Mouse (Mus musculus): ENCODE data around the gene Raf1. TPM values are rescaled to one million over a fixed set of nuclear protein-coding genes. Genes with fewer than 3 reads are reported as not detected.
A peak's percentile ranks its signal among the peaks of the same experiment; 100 is the strongest.

Gene Raf1
- polyA plus RNA-seq, 1 experiment from 2014 or later, result 161 TPM

- Histone ChIP-seq H3K4me2 (replicated peaks) (peak within 1 kb of the TSS; percentile 55), H3K27ac (replicated peaks) (peak within 1 kb of the TSS; percentile 88), H3K4me1 (peaks cover 10% of the 10 kb centered on the region), H3K4me3 (peak within 1 kb of the TSS; percentile 88), H3K27me3 (no peaks in the 10 kb centered on the region), H3K9ac (replicated peaks) (peak within 1 kb of the TSS; percentile 85), H3K36me3 (0 out of 2 replicates have a peak, but pooled peaks cover 5% of the 10 kb centered on the region), H3K9me3 (no peaks in the 10 kb centered on the region)
- WGBS, result under 1% methylated on average over 61 of the region's 61 CpGs
- peak; percentile 95 for ATAC-seq (replicated peaks)
These were observed 74.5 kb downstream of the Raf1 start, which contains the start of gene Mkrn2 for GRCm38 (mm10) chr6:115601715-115602523. Gene Mkrn2, plus strand, starts transcription at chr6:115601902.

- 0 out of 2 replicates have a peak, but pooled peaks cover 5% of the 10 kb centered on the region for H3K36me3 ChIP-seq
- no peaks in the 10 kb centered on the region for H3K9me3 ChIP-seq
- H3K27me3 ChIP-seq, result no peaks in the 10 kb centered on the region
- peak overlapping the region; percentile 55 for H3K4me2 ChIP-seq (replicated peaks)
- peak overlapping the region; percentile 88 for H3K4me3 ChIP-seq
- peak overlapping the region; percentile 15; the same call in 1 of the 2 replicates for H3K27ac ChIP-seq (replicated peaks)
- H3K4me1 ChIP-seq, result peaks cover 10% of the 10 kb centered on the region
- WGBS, result 63% methylated on average over 4 of the region's 4 CpGs
- no peak; the same call in 1 of the 2 replicates for ATAC-seq (replicated peaks)
- peak overlapping the region; percentile 85 for H3K9ac ChIP-seq (replicated peaks)
These were observed 75.1 kb downstream of the Raf1 start for GRCm38 (mm10) chr6:115601322-115601714.

- WGBS, result 76% methylated on average over 3 of the region's 3 CpGs
- ATAC-seq (replicated peaks), result no peak
- Histone ChIP-seq H3K4me1 (no peaks in the 10 kb centered on the region), H3K4me2 (replicated peaks) (no peak overlapping the region), H3K36me3 (no peaks in the 10 kb centered on the region), H3K27ac (replicated peaks) (no peak overlapping the region), H3K9me3 (no peaks in the 10 kb centered on the region), H3K27me3 (no peaks in the 10 kb centered on the region), H3K9ac (replicated peaks) (no peak overlapping the region), H3K4me3 (no peak overlapping the region)
These were observed 80.8 kb downstream of the Raf1 start for GRCm38 (mm10) chr6:115595667-115596066.

- no peaks in the 10 kb centered on the region for H3K27me3 ChIP-seq
- H3K4me1 ChIP-seq, result no peaks in the 10 kb centered on the region
- ATAC-seq (replicated peaks), result no peak
These were observed 82.0 kb downstream of the Raf1 start for GRCm38 (mm10) chr6:115594463-115594862.

GRCm38 (mm10) chr6:115593252-115593651 is 83.2 kb downstream of the Raf1 start:
- no peak overlapping the region for H3K9ac ChIP-seq (replicated peaks)
- no peak overlapping the region for H3K27ac ChIP-seq (replicated peaks)
- WGBS, result 89% methylated on average over 4 of the region's 4 CpGs
- H3K4me1 ChIP-seq, result no peaks in the 10 kb centered on the region
- ATAC-seq (replicated peaks), result no peak
- no peaks in the 10 kb centered on the region for H3K9me3 ChIP-seq
- no peak overlapping the region for H3K4me3 ChIP-seq
- no peaks in the 10 kb centered on the region for H3K36me3 ChIP-seq
- H3K4me2 ChIP-seq (replicated peaks), result no peak overlapping the region
- H3K27me3 ChIP-seq, result no peaks in the 10 kb centered on the region

More at GRCm38 (mm10) chr6:115594463-115594862, 82.0 kb downstream of the Raf1 start:
- H3K4me2 ChIP-seq (replicated peaks), result no peak overlapping the region
- H3K4me3 ChIP-seq, result no peak overlapping the region
- WGBS, result 80% methylated on average over 3 of the region's 3 CpGs
- H3K36me3 ChIP-seq, result no peaks in the 10 kb centered on the region
- no peak overlapping the region for H3K27ac ChIP-seq (replicated peaks)
- H3K9me3 ChIP-seq, result no peaks in the 10 kb centered on the region
- H3K9ac ChIP-seq (replicated peaks), result no peak overlapping the region

GRCm38 (mm10) chr6:115592458-115592857 is 84.0 kb downstream of the Raf1 start, which contains the start of gene Mkrn2os:
Gene Mkrn2os, minus strand, starts transcription at chr6:115592576.
- Histone ChIP-seq H3K4me3 (no peak within 1 kb of the TSS), H3K36me3 (no peaks in the 10 kb centered on the region), H3K4me2 (replicated peaks) (no peak within 1 kb of the TSS), H3K9me3 (no peaks in the 10 kb centered on the region), H3K4me1 (no peaks in the 10 kb centered on the region), H3K27ac (replicated peaks) (no peak within 1 kb of the TSS), H3K9ac (replicated peaks) (no peak within 1 kb of the TSS), H3K27me3 (no peaks in the 10 kb centered on the region)
- 70% methylated on average over 5 of the region's 5 CpGs for WGBS
- no peak for ATAC-seq (replicated peaks)

- Histone ChIP-seq H3K36me3 (no peaks in the 10 kb centered on the region), H3K9ac (replicated peaks) (no peak overlapping the region), H3K4me3 (no peak overlapping the region), H3K4me1 (no peaks in the 10 kb centered on the region), H3K9me3 (no peaks in the 10 kb centered on the region), H3K27me3 (no peaks in the 10 kb centered on the region), H3K4me2 (replicated peaks) (no peak overlapping the region), H3K27ac (replicated peaks) (no peak overlapping the region)
- 90% methylated on average over 19 of the region's 19 CpGs for WGBS
- ATAC-seq (replicated peaks), result no peak
These were observed 84.6 kb downstream of the Raf1 start for GRCm38 (mm10) chr6:115591692-115592359.

GRCm38 (mm10) chr6:115586321-115586720 is 90.1 kb downstream of the Raf1 start:
- ATAC-seq (replicated peaks), result no peak
- Histone ChIP-seq H3K36me3 (peaks cover 3% of the 10 kb centered on the region), H3K4me1 (no peaks in the 10 kb centered on the region), H3K9me3 (no peaks in the 10 kb centered on the region), H3K9ac (replicated peaks) (no peak overlapping the region), H3K27ac (replicated peaks) (no peak overlapping the region), H3K27me3 (no peaks in the 10 kb centered on the region), H3K4me2 (replicated peaks) (no peak overlapping the region), H3K4me3 (no peak overlapping the region)
- 90% methylated on average over 10 of the region's 10 CpGs for WGBS

GRCm38 (mm10) chr6:115584176-115584575 is 92.3 kb downstream of the Raf1 start:
- H3K27ac ChIP-seq (replicated peaks), result no peak overlapping the region
- H3K4me2 ChIP-seq (replicated peaks), result no peak overlapping the region
- no peak overlapping the region for H3K9ac ChIP-seq (replicated peaks)
- no peaks in the 10 kb centered on the region for H3K9me3 ChIP-seq
- no peaks in the 10 kb centered on the region for H3K27me3 ChIP-seq
- ATAC-seq (replicated peaks), result no peak
- H3K4me3 ChIP-seq, result no peak overlapping the region
- H3K36me3 ChIP-seq, result peaks cover 15% of the 10 kb centered on the region
- H3K4me1 ChIP-seq, result no peaks in the 10 kb centered on the region
- WGBS, result 72% methylated on average over 3 of the region's 3 CpGs

GRCm38 (mm10) chr6:115583430-115584125 is 92.9 kb downstream of the Raf1 start:
- Histone ChIP-seq H3K36me3 (peaks cover 20% of the 10 kb centered on the region), H3K27ac (replicated peaks) (no peak overlapping the region), H3K9me3 (no peaks in the 10 kb centered on the region), H3K4me2 (replicated peaks) (no peak overlapping the region), H3K27me3 (no peaks in the 10 kb centered on the region), H3K4me1 (no peaks in the 10 kb centered on the region), H3K4me3 (no peak overlapping the region), H3K9ac (replicated peaks) (no peak overlapping the region)
- WGBS, result 89% methylated on average over 6 of the region's 6 CpGs
- no peak for ATAC-seq (replicated peaks)

- Histone ChIP-seq H3K4me3 (no peak overlapping the region), H3K4me2 (replicated peaks) (no peak overlapping the region), H3K9me3 (no peaks in the 10 kb centered on the region), H3K9ac (replicated peaks) (no peak overlapping the region), H3K27me3 (no peaks in the 10 kb centered on the region), H3K36me3 (peaks cover 29% of the 10 kb centered on the region), H3K4me1 (no peaks in the 10 kb centered on the region), H3K27ac (replicated peaks) (no peak overlapping the region)
- no peak for ATAC-seq (replicated peaks)
- 85% methylated on average over 10 of the region's 10 CpGs for WGBS
These were observed 93.9 kb downstream of the Raf1 start for GRCm38 (mm10) chr6:115582328-115583115.
